Mouse (Mus musculus): ENCODE measurements around the gene Krtap16-3. TPM values are rescaled to one million over a fixed set of nuclear protein-coding genes. Genes with fewer than 3 reads are reported as not detected.

Krtap16-3 gene
- total RNA-seq (2021): not detected in 2 replicates
- long read RNA-seq: 0 reads

- DNase-seq: no peak
Measured at GRCm38 (mm10) chr16:88962773-88963172, at the start of gene Krtap16-3. TSS of gene Krtap16-3 (minus strand) at chr16:88962873.

GRCm38 (mm10) chr16:89010659-89011058 is 48.0 kb upstream of the Krtap16-3 start, which contains the start of gene Krtap22-2:
TSS of gene Krtap22-2 (minus strand) at chr16:89010759.
- no peak for DNase-seq

- no peak for DNase-seq
Measured at GRCm38 (mm10) chr16:88941106-88941505, 21.6 kb downstream of the Krtap16-3 start.

- DNase-seq: no peak
Measured at GRCm38 (mm10) chr16:88938252-88938651, 24.4 kb downstream of the Krtap16-3 start.

GRCm38 (mm10) chr16:88932165-88932564 is 30.5 kb downstream of the Krtap16-3 start, which contains the start of gene Krtap19-9b:
TSS of gene Krtap19-9b (minus strand) at chr16:88932265.
- DNase-seq: no peak

Other genes starting within 250 kb of the Krtap16-3 start
- not detected in 2 replicates for gene Krtap13-1, start 234.0 kb downstream of the Krtap16-3 start, total RNA-seq (2021)
- not detected in 2 replicates for gene Krtap13, start 211.2 kb downstream of the Krtap16-3 start, total RNA-seq (2021)
- not detected in 2 replicates for gene 2310034C09Rik, start 204.0 kb downstream of the Krtap16-3 start, total RNA-seq (2021)
- not detected in 2 replicates for gene 2310057N15Rik, start 188.7 kb downstream of the Krtap16-3 start, total RNA-seq (2021)
- not detected in 2 replicates for gene Gm5965, start 185.0 kb downstream of the Krtap16-3 start, total RNA-seq (2021)
- not detected in 2 replicates for gene Gm20741, start 150.7 kb downstream of the Krtap16-3 start, total RNA-seq (2021)
- not detected in 2 replicates for gene Krtap15, start 142.7 kb downstream of the Krtap16-3 start, total RNA-seq (2021)
- not detected in 2 replicates for gene Krtap14, start 136.7 kb downstream of the Krtap16-3 start, total RNA-seq (2021)
- gene Krtap19-1, start 93.5 kb downstream of the Krtap16-3 start, total RNA-seq (2021): not detected in 2 replicates
- gene Krtap19-2, start 88.6 kb downstream of the Krtap16-3 start, total RNA-seq (2021): not detected in 2 replicates
- gene Krtap19-3, start 84.8 kb downstream of the Krtap16-3 start, total RNA-seq (2021): not detected in 2 replicates
- not detected in 2 replicates for gene Krtap19-4, start 77.8 kb downstream of the Krtap16-3 start, total RNA-seq (2021)
- gene Krtap19-5, start 66.4 kb downstream of the Krtap16-3 start, total RNA-seq (2021): not detected in 2 replicates
- gene Krtap19-9b, start 30.6 kb downstream of the Krtap16-3 start, total RNA-seq (2021): not detected in 2 replicates
- not detected in 2 replicates for gene Krtap22-2, start 47.9 kb upstream of the Krtap16-3 start, total RNA-seq (2021)
- not detected in 2 replicates for gene Gm10229, start 52.4 kb upstream of the Krtap16-3 start, total RNA-seq (2021)
- gene Krtap6-1, start 68.8 kb upstream of the Krtap16-3 start, total RNA-seq (2021): not detected in 2 replicates
- not detected in 2 replicates for gene Gm10228, start 78.6 kb upstream of the Krtap16-3 start, total RNA-seq (2021)
- gene Krtap6-5, start 85.0 kb upstream of the Krtap16-3 start, total RNA-seq (2021): not detected in 2 replicates
- not detected in 2 replicates for gene 1110025L11Rik, start 101.1 kb upstream of the Krtap16-3 start, total RNA-seq (2021)
- not detected in 2 replicates for gene Krtap6-3, start 121.1 kb upstream of the Krtap16-3 start, total RNA-seq (2021)
- not detected in 2 replicates for gene Gm6358, start 178.0 kb upstream of the Krtap16-3 start, total RNA-seq (2021)
- not detected in 2 replicates for gene Gm10061, start 188.2 kb upstream of the Krtap16-3 start, total RNA-seq (2021)
- gene Gm9789, start 195.1 kb upstream of the Krtap16-3 start, total RNA-seq (2021): not detected in 2 replicates
- gene Gm7735, start 206.6 kb upstream of the Krtap16-3 start, total RNA-seq (2021): not detected in 2 replicates
- gene 1110057P08Rik, start 211.9 kb upstream of the Krtap16-3 start, total RNA-seq (2021): not detected in 2 replicates
- gene Krtap20-2, start 243.0 kb upstream of the Krtap16-3 start, total RNA-seq (2021): not detected in 2 replicates